Mouse (Mus musculus) forebrain, embryonic 12.5 days (tissue): ENCODE measurements at regions not wholly inside any gene's neighbourhood (a gene's known extent, or its start where the extent isn't known, plus 50 kb on each side); places are given as distances from the start of the nearest gene placed in this dataset.

Experiments used
- ATAC-seq: fragments of 200-750 bp; cut with Nextera tagmentation; 2 replicates; pipeline ENCODE4 v1.8.0; 2017; ENCODE audit warnings: moderate TSS enrichment; ENCODE audit not compliant: low FRiP score
- H3K27ac ChIP-seq: fragments of 300-500 bp; sonication (generic); 2 replicates; pipeline ENCODE4 v1.5.1; 2016; ENCODE audit warnings: mild to moderate bottlenecking
- H3K27me3 ChIP-seq: fragments of 300-500 bp; sonication (generic); 2 replicates; pipeline ENCODE4 v1.6.1; 2016; ENCODE audit warnings: mild to moderate bottlenecking
- H3K36me3 ChIP-seq: fragments of 300-500 bp; sonication (generic); replicated peaks from 2 replicates; pipeline ENCODE4 v1.6.1; 2016; ENCODE audit warnings: mild to moderate bottlenecking
- H3K4me1 ChIP-seq: fragments of 300-500 bp; sonication (generic); 2 replicates; pipeline ENCODE4 v1.6.1; 2016
- H3K4me2 ChIP-seq: fragments of 300-500 bp; sonication (generic); 2 replicates; pipeline ENCODE4 v1.6.1; 2016; ENCODE audit warnings: mild to moderate bottlenecking, moderate library complexity
- H3K4me3 ChIP-seq: fragments of 300-500 bp; sonication (generic); replicated peaks from 2 replicates; pipeline ENCODE4 v1.5.1; 2016; ENCODE audit warnings: mild to moderate bottlenecking
- H3K9ac ChIP-seq: fragments of 300-500 bp; sonication (generic); 2 replicates; pipeline ENCODE4 v1.6.1; 2016; ENCODE audit warnings: mild to moderate bottlenecking
- H3K9me3 ChIP-seq: fragments of 300-500 bp; sonication (generic); 2 replicates; pipeline ENCODE4 v1.6.1; 2016
- WGBS: fragments of 180-500 bp; shearing (Covaris S2); methylation state at CpG from one replicate; pipeline ENCODE4 v1.1.7; 2016; 5-methylcytosine and 5-hydroxymethylcytosine counted together

DNA sequence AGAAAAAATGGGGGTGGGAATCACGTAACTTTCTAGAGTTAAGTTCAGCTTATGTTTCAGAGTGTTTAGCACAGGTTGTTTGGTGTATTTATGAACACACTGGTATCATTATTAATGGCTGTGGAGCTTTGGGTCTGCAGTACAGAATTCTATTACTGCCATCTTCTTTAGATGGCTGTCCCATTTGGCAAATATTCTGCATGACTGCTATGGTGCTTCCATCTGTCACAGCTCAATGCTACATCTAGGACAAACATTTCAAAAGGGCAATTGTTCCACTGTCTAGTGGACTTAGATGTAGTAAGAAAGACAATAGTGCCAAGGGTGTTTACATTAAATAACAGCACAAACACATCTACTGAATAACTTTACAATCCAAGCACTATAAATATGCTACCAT, 2536.3 kb downstream of the Pcdh9 start:
- no peak overlapping the region for H3K4me2 ChIP-seq
- 86% methylated on average over 1 of the region's 1 CpGs for WGBS
- ATAC-seq = no peak
- H3K27me3 ChIP-seq = no peaks in the 10 kb centered on the region
- H3K36me3 ChIP-seq = no peaks in the 10 kb centered on the region
- no peaks in the 10 kb centered on the region for H3K9me3 ChIP-seq
- no peak overlapping the region for H3K9ac ChIP-seq
- H3K27ac ChIP-seq = no peak overlapping the region
- H3K4me1 ChIP-seq = no peaks in the 10 kb centered on the region
- H3K4me3 ChIP-seq = no peak overlapping the region

DNA sequence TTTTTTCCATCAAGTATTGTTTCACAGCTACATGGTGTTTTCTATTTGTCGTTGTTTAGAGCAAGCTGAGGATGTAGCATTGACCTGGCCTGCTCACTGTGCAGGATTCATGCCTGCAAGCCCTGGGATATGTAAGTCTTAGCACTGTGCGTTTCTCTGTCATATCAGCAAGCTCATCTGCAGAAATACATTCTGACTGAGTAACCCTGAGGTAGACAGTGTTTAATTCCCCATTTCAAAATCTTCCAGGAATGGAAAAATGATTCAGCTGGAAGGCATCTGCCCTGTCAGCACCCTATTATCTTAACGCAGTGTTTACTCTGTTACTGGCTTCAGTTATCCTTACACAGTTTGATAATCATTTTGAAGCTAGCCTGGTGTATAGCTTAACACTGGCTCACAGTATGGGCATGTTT, 2563.8 kb downstream of the Pcdh9 start:
- Histone ChIP-seq H3K9me3 (no peaks in the 10 kb centered on the region), H3K4me2 (no peak overlapping the region), H3K27me3 (no peaks in the 10 kb centered on the region), H3K4me1 (no peaks in the 10 kb centered on the region), H3K36me3 (no peaks in the 10 kb centered on the region), H3K27ac (no peak overlapping the region), H3K9ac (no peak overlapping the region), H3K4me3 (no peak overlapping the region)
- WGBS = 74% methylated on average over 3 of the region's 3 CpGs
- peak; percentile 36; the same call in 1 of the 2 replicates for ATAC-seq
